Mouse (Mus musculus) lung, postnatal 0 days (tissue): ENCODE measurements around the gene Ctxn1.

Source experiments
- CTCF ChIP-seq: IDR thresholded peaks from 2 replicates; pipeline ENCODE4 v1.5.1; 2016; ENCODE audit warnings: antibody characterized with exemption, mild to moderate bottlenecking
- EP300 ChIP-seq: IDR thresholded peaks from 2 replicates; pipeline ENCODE4 v1.6.1; 2016; ENCODE audit warnings: antibody characterized with exemption, mild to moderate bottlenecking, control low read depth

DNA sequence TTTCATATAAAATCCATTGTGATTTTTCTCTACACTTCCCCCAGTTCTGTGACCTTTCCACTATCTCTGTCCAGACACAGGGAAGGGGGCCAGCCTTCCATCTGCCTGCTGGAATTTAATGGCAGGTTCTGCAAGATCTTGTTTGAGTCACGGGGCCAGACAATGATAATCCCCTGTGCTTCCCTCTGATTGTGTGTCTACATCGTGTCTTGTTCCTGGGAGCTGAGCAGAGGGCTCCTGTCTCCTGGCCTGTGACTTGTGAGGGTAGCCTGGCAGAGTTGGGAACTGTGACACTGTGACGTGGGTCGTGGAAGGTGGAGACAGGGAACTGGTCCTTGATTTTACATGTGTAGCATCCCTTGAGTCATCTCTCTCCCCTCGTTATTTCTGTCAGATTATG lies 29.3 kb downstream of the Ctxn1 start:
- TF ChIP-seq EP300 (no peak), CTCF (no peak)
